Mouse (Mus musculus): ENCODE measurements around the gene Usp8. TPM values are rescaled to one million over a fixed set of nuclear protein-coding genes. Genes with fewer than 3 reads are reported as not detected.

The Usp8 gene
- polyA plus RNA-seq (2015; fragmentation: Nextera tagmentation; extraction: Ambion mirVana): 36.5 and 43.4 TPM in 2 replicates

DNA sequence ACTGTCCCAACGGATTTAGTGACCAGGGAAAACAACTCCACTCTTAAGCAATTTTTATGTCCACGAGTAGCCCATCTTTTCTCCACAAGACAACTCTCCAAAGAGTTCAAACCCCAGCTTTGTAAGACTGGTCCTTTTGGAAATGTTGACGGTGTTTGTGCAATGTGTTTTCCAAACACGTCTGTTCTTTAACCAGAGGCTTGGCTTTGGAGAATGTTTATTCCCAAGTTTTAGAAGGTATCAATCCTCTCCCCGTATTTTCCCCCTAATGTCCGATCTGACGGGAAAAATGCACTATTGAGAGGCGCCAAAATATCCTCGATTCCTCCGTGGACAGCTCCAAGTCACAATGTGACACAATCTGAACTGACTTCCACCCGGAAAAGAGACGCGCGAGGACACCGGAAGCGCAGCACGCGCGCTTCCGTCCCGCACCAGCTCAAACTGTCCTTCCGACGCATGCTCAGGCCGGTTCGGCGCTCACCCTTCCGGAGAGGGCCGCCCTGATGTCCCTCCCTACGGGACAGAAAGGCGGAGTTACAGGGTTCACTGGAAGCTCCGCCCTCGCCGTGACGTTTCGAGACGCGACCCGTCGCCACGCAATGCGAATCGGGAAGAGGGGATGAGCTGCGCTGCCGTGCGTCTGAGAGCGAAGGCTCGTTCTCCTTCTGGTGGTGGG lies at the start of gene Usp8:
TSS of gene Usp8 (plus strand) at position 570 of the 679 bp plus-strand sequence.
- Histone ChIP-seq H3K9me3 (no peaks in the 10 kb centered on the region), H3K4me1 (peaks cover 9% of the 10 kb centered on the region; the same call in 1 of the 2 replicates), H3K36me3 (no peaks in the 10 kb centered on the region), H3K4me2 (peak within 1 kb of the TSS; percentile 63), H3K9ac (peak within 1 kb of the TSS; percentile 95), H3K27ac (peak within 1 kb of the TSS; percentile 80), H3K4me3 (peak within 1 kb of the TSS; percentile 88), H3K27me3 (peaks cover 7% of the 10 kb centered on the region)
- WGBS: 2% methylated on average over 47 of the region's 47 CpGs
- peak; percentile 99 for ATAC-seq (ENCODE audit: insufficient number of reproducible peaks, insufficient read depth, low FRiP score, low TSS enrichment, low read depth)

DNA sequence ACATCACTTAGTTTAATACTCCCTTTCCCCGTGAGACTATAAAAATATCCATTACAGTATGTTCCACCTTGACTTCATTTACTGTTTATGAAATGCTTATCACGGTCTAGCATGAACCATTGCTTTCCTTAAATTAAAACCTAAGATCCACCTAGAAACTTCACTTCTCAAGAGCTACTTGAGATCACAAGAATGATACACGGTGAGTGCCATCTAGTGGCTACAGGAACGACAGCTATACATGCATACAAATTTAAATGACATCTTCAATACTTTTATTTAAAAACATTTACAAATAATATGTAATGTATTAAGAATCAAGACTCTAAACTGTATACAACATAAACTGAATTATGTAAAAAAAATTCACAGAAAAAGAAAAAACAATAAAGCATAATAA lies 43.6 kb upstream of the Usp8 start:
- 55% methylated on average over 4 of the region's 4 CpGs for WGBS
- H3K36me3 ChIP-seq: 0 out of 2 replicates have a peak, but pooled peaks cover 2% of the 10 kb centered on the region
- H3K4me3 ChIP-seq: no peak overlapping the region
- no peaks in the 10 kb centered on the region for H3K9me3 ChIP-seq
- no peak overlapping the region for H3K27ac ChIP-seq
- no peak for ATAC-seq (ENCODE audit: insufficient number of reproducible peaks, insufficient read depth, low FRiP score, low TSS enrichment, low read depth)
- H3K4me2 ChIP-seq: no peak overlapping the region
- no peaks in the 10 kb centered on the region for H3K4me1 ChIP-seq
- H3K9ac ChIP-seq: no peak overlapping the region
- no peaks in the 10 kb centered on the region for H3K27me3 ChIP-seq

DNA sequence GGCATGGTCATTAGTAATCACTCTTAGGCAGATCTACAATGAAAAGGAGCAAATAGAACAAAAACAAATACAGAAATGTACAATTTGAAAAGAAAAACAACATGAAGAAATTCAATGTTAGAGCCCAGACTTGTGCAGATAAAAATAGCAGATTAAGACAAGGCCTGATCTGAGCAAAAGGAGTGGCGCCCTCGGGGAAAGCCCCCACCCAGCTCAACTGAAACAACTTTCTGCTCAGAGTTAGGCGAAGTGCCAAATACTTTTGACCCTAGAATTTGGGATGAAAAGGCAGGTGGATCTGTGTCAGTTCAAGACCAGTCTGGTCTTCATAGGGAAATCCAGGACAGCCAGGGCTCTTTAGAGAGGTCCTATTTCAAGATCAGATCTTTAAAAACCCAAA lies 41.1 kb upstream of the Usp8 start:
- Histone ChIP-seq H3K9me3 (no peaks in the 10 kb centered on the region), H3K9ac (no peak overlapping the region), H3K36me3 (0 out of 2 replicates have a peak, but pooled peaks cover 5% of the 10 kb centered on the region), H3K4me2 (no peak overlapping the region), H3K4me3 (no peak overlapping the region), H3K27ac (no peak overlapping the region), H3K27me3 (no peaks in the 10 kb centered on the region), H3K4me1 (no peaks in the 10 kb centered on the region)
- 85% methylated on average over 3 of the region's 3 CpGs for WGBS
- no peak for ATAC-seq (ENCODE audit: insufficient number of reproducible peaks, insufficient read depth, low FRiP score, low TSS enrichment, low read depth)

DNA sequence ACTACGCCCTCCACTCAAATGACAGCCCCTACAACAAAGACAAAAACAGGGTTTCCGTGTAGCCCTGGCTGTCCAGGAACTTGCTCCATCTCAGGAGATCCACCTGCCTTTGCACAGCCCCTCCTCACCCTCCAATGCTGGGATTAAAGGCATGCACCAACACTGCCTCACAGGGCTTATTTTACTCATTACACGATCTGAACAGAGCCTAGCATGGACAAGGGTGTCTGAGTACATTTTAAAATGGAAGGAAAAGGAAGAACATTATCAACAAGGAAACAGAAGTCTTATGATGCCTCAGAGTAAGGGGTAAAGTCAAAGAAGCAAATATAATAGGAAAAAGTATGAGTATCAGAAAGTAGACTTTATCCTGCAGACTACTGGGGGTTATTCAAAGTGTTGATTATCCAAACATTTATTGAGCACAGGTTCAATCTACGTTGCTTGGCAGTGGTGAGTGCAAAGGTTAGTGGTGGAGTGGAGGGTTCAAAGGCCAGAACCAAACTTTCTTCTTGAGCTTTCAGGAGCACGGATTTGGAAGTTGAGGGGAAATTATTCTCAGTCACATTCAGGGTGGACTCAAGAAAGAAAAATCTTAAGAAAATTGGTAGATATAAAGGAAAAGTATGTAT lies 38.4 kb upstream of the Usp8 start:
- no peak for ATAC-seq (ENCODE audit: insufficient number of reproducible peaks, insufficient read depth, low FRiP score, low TSS enrichment, low read depth)
- Histone ChIP-seq H3K36me3 (0 out of 2 replicates have a peak, but pooled peaks cover 5% of the 10 kb centered on the region), H3K4me3 (no peak overlapping the region), H3K4me2 (no peak overlapping the region), H3K4me1 (peaks cover 15% of the 10 kb centered on the region), H3K27me3 (no peaks in the 10 kb centered on the region), H3K9ac (no peak overlapping the region), H3K9me3 (no peaks in the 10 kb centered on the region), H3K27ac (no peak overlapping the region)
- WGBS: 88% methylated on average over 5 of the region's 5 CpGs

DNA sequence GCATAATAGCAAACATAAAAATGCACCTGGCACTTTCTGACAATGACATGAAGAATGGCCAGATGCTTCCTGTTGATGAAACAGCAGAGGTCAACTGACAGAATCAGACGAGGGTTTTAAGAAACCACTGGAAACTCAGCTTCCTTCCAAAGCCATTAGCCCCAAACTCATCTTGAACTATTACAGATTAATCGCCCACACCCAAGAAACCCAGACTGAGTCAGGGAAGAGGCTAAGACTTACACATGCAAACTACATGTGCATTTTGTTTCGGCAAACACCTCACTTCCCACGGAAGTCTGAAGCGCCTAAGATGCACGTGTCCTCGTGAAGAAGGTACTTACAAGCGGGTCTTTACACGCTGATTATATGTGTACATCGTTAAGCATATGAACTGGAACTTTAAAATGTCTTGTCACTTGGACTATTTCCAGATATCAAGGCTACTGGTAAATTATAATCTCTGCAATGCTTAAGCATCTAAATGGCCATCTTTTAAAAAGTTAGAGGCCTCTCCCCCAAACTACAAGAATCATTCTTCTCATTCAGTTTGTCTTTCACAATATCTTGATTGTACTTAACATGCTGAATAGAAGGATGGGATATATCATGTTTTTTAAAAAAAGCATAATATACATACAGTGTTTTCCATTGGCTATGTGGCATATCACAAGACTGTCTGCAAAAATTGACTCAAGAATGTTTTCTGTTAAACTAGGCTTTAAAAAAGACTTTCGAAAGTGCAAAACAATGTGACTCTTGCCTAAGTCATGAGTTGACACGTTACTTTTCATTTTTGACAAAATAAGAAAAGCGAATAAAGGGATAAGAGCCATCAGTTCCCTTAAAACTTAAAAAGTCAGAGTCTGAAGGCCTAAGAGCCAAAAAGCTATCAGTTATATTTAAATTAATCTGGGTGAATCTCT lies 33.5 kb upstream of the Usp8 start:
- peaks cover 26% of the 10 kb centered on the region for H3K4me1 ChIP-seq
- 62% methylated on average over 13 of the region's 13 CpGs for WGBS
- peak overlapping the region; percentile 100; the same call in 1 of the 2 replicates for H3K27ac ChIP-seq

DNA sequence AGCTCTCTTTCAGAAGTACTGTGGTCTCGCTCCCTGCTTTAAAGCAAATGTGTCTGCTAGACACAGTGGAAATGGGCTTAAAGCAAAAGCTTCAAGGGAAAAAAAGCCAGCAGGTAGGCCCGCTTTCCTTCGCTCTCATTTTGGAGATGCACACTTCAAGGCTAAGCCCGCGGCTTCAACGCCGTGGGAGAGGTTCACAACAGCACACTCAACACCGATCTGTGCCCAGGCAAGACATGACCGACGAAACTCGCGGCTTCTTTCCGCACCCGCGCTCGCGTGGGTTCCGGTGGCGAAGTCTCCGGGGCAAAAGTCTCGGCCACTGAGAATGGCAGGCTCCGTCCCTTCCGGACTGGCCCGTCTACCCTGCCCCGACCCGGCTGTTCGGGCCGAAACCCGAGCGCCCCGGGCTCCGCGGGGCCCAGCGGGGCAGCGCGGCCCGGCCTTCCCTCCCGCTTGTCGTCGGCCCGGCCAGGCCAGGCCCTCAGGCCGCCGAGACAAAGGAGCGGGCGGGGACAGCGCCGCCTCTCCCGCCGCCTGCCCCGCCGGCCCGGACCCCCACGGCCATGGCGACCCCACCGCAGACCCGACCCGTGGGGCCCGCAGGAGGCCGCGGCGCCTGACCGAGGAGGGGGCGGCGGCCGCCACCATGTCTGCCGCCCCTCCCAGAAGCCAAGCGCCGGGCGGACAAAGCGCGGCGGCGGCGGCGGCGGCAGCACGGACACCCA lies 32.5 kb upstream of the Usp8 start:
- WGBS: under 1% methylated on average over 75 of the region's 77 CpGs
- H3K9ac ChIP-seq: peak overlapping the region; percentile 100
- H3K9me3 ChIP-seq: no peaks in the 10 kb centered on the region
- peak overlapping the region; percentile 100 for H3K27ac ChIP-seq
- H3K4me2 ChIP-seq: peak overlapping the region; percentile 75
- ATAC-seq (ENCODE audit: insufficient number of reproducible peaks, insufficient read depth, low FRiP score, low TSS enrichment, low read depth): peak; percentile 65
- peak overlapping the region; percentile 96 for H3K4me3 ChIP-seq
- peaks cover 26% of the 10 kb centered on the region for H3K4me1 ChIP-seq
- no peaks in the 10 kb centered on the region for H3K27me3 ChIP-seq
- H3K36me3 ChIP-seq: peaks cover 17% of the 10 kb centered on the region

More for the DNA sequence above, 33.5 kb upstream of the Usp8 start:
- Histone ChIP-seq H3K9ac (peak overlapping the region; percentile 100), H3K4me2 (peak overlapping the region; percentile 75), H3K9me3 (no peaks in the 10 kb centered on the region), H3K36me3 (peaks cover 16% of the 10 kb centered on the region), H3K4me3 (peak overlapping the region; percentile 96), H3K27me3 (no peaks in the 10 kb centered on the region)
- ATAC-seq (ENCODE audit: insufficient number of reproducible peaks, insufficient read depth, low FRiP score, low TSS enrichment, low read depth): no peak

DNA sequence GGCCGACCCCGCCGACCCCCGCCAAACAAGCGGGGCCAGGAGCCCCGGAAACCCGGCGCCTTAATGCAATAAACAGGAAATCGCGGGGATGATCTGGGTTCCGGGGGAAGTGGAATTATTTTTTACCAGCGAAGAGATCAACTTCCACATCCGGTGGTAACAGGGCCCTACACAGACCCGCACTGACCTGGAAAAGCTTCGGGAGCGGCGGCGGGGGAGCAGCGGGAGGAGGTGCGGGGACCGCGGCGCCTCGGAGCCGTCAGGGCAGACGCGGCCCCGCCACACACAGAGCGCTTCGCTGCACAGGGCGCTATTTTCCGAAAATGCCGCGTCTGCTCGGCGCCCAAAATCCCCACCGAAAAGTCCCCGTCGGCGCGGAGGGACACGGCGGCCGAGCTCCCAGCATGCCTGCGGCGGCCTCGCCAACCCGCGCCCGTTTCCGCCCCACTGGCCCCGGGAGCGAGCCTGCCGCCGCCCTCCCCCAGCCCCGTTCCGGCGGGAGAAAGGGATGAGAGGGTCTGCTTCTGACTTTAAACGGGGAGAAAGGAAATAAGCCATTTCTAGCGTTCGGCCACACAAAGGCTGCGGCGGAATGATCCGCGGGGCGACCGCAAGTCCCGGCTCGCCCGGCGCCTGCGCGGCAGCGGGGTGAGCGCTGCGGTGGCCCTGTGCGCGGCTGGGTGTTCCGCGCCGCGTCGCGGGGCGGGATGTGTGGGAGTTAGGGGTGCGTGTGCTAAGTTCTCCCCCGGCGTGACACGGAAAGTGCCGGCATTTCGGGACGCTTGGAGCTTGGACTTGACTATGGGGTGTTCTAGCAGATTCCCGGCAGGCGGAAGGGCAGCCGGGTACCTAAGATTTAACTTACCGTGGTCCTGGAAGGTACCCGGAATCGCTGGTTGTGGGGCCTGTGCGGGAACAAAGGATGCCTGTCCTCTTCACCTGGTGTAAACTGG lies 31.7 kb upstream of the Usp8 start:
- H3K9me3 ChIP-seq: 0 out of 2 replicates have a peak, but pooled peaks cover 2% of the 10 kb centered on the region
- peak overlapping the region; percentile 75 for H3K4me2 ChIP-seq
- WGBS: under 1% methylated on average over 94 of the region's 99 CpGs
- peak overlapping the region; percentile 100 for H3K9ac ChIP-seq
- no peaks in the 10 kb centered on the region for H3K27me3 ChIP-seq
- peak; percentile 87 for ATAC-seq (ENCODE audit: insufficient number of reproducible peaks, insufficient read depth, low FRiP score, low TSS enrichment, low read depth)
- H3K36me3 ChIP-seq: peaks cover 21% of the 10 kb centered on the region
- peaks cover 26% of the 10 kb centered on the region for H3K4me1 ChIP-seq
- H3K4me3 ChIP-seq: peak overlapping the region; percentile 96
- H3K27ac ChIP-seq: peak overlapping the region; percentile 100

DNA sequence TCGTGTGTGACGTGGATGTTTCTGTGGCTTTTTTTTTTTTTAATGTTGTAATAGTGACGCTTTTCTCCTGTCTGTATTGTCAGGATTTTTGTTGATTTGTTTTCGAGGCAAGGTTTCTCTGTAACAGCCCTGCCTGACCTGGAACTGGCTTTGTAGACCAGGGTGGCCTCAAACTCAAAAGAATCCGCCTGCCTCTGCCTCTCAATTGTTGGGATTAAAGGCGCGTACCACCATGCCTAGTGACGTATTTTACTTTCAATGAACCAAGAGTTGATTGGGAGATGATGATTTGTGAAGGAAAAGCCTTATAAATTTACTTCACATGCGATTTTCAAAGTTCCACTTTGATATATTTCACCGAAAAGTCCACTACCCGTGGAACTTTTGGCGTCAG lies 31.0 kb upstream of the Usp8 start, which contains the start of gene Gabpb1:
TSS of gene Gabpb1 (minus strand) at position 216 of the 394 bp plus-strand sequence.
- Histone ChIP-seq H3K4me1 (peaks cover 26% of the 10 kb centered on the region), H3K9ac (peak within 1 kb of the TSS; percentile 100), H3K27me3 (no peaks in the 10 kb centered on the region), H3K9me3 (0 out of 2 replicates have a peak, but pooled peaks cover 4% of the 10 kb centered on the region), H3K4me2 (peak within 1 kb of the TSS; percentile 75), H3K27ac (peak within 1 kb of the TSS; percentile 100), H3K4me3 (peak within 1 kb of the TSS; percentile 96), H3K36me3 (peaks cover 26% of the 10 kb centered on the region)
- no peak for ATAC-seq (ENCODE audit: insufficient number of reproducible peaks, insufficient read depth, low FRiP score, low TSS enrichment, low read depth)
- WGBS: 26% methylated on average over 12 of the region's 12 CpGs

DNA sequence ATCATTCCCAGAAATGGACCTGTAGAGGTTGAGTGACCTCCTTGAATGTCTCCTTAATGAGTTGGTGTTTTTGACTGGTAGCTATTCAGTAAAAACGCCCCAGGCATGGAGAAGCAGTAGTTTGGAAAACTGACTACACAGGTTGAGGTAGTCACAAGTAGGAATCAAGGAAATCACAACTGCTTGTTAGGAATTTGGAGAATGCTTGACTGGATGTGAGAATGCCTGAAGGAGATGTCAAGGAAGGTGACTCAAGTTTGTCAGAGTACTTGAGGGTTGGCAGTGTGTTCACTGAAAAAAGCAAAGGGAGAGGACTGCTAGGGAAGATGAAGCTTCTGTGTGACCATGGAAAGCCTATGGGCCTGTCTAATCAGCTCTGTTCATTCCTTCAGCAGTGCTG lies 29.8 kb upstream of the Usp8 start:
- 89% methylated on average over 1 of the region's 1 CpGs for WGBS
- Histone ChIP-seq H3K4me2 (0 out of 2 replicates have a peak overlapping the region, but pooled peaks have one; percentile 75), H3K27me3 (no peaks in the 10 kb centered on the region), H3K9me3 (0 out of 2 replicates have a peak, but pooled peaks cover 4% of the 10 kb centered on the region), H3K4me1 (peaks cover 23% of the 10 kb centered on the region), H3K4me3 (no peak overlapping the region), H3K27ac (no peak overlapping the region), H3K36me3 (peaks cover 29% of the 10 kb centered on the region), H3K9ac (no peak overlapping the region)
- no peak for ATAC-seq (ENCODE audit: insufficient number of reproducible peaks, insufficient read depth, low FRiP score, low TSS enrichment, low read depth)

DNA sequence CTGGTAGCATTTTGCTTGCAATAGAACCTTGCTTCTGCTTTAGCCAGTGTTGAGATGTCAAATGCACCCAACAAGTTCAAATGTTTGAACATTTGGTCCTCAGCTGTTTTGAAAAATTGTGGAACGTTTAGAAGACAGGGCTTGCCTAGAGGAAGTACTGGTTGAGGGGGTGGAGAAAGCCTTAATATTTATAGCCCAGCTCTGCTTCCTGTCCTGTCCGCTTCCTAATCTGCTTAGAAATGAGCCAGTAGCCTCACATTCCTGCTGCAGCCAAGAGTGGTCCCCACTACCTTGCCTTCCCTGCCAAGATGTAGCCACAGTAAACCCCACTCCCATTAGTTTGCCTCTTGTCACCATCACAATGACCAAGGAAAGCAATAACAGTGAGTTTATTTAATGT lies 24.8 kb upstream of the Usp8 start:
- 86% methylated on average over 2 of the region's 2 CpGs for WGBS
- Histone ChIP-seq H3K9ac (no peak overlapping the region), H3K4me3 (no peak overlapping the region), H3K27me3 (no peaks in the 10 kb centered on the region), H3K4me1 (no peaks in the 10 kb centered on the region), H3K27ac (no peak overlapping the region), H3K36me3 (peaks cover 43% of the 10 kb centered on the region), H3K4me2 (no peak overlapping the region), H3K9me3 (peaks cover 4% of the 10 kb centered on the region; the same call in 1 of the 2 replicates)
- no peak for ATAC-seq (ENCODE audit: insufficient number of reproducible peaks, insufficient read depth, low FRiP score, low TSS enrichment, low read depth)

Data from embryonic facial prominence, embryonic 13.5 days (tissue).